Comparison of ENCODE assay signal across 13 mouse cellular contexts in genomic region chr2:162528911-162529310, GRCm38 (mm10).
DNase-seq lines count a peak whose midpoint lies in the region; ATAC-seq and TF ChIP-seq lines count a peak whose summit lies in the region.
"Had no signal": no experiment of that assay in that cellular context is flagged by ENCODE, and none has a peak within 500 bp of the region (broad histone marks: within the 10 kb centered on the region; RNA-seq: fewer than 3 reads in every experiment).

No protein-coding gene starts in this region.

- no peak for DNase-seq in heart, adult 2 months
- DNase-seq in heart, postnatal 25 days (ENCODE audit: low spot score): no peak
- peak; percentile 8 for DNase-seq in liver, adult 2 months (ENCODE audit: extremely low read depth, low read depth, low spot score)
- peak; percentile 42 for DNase-seq in ZHBTc4 (ENCODE audit: low read depth, low spot score)
- DNase-seq in retina, embryonic 14.5 days (ENCODE audit: low spot score): peak; percentile 12
- DNase-seq: cerebellum, adult 11-12 months; gastrocnemius, postnatal 36 days; layer of hippocampus, postnatal 36 days; right cerebral cortex, adult 18-20 months had no signal

- H3K4me3 ChIP-seq in heart, adult 2 months: no peak overlapping the region
- H3K4me3 ChIP-seq in liver, adult 2 months (ENCODE audit: insufficient read depth, low read depth, low read length): no peak overlapping the region
- H3K4me3 ChIP-seq in liver, embryonic 12.5 days: no peak overlapping the region

- TF ChIP-seq EP300 in heart, adult 2 months (IDR thresholded peaks at IDR 0.05; ENCODE audit: insufficient read depth, low read depth, low read length): no peak

- 88% methylated on average over 3 of the region's 3 CpGs for WGBS in heart, adult 2 months
- 78% methylated on average over 3 of the region's 3 CpGs for WGBS in liver, adult 2 months
- 79% methylated on average over 3 of the region's 3 CpGs for WGBS in liver, embryonic 12.5 days (ENCODE audit: insufficient replicate concordance)

- no peak for ATAC-seq in liver, embryonic 12.5 days
- ATAC-seq in frontal cortex, adult (ENCODE audit: low TSS enrichment): no peak
- ATAC-seq: hindbrain, embryonic 16.5 days had no signal

- H3K27me3 ChIP-seq in heart, adult 2 months (ENCODE audit: control insufficient read depth, insufficient read depth, low read length): no peaks in the 10 kb centered on the region
- H3K27me3 ChIP-seq in liver, adult 2 months (ENCODE audit: control insufficient read depth, insufficient read depth, low read length): no peaks in the 10 kb centered on the region
- no peaks in the 10 kb centered on the region for H3K27me3 ChIP-seq in liver, embryonic 12.5 days (replicated peaks)

- TF ChIP-seq CTCF in heart, adult 2 months (IDR thresholded peaks at IDR 0.05): peak; percentile 41
- 0 out of 2 replicates have a peak, but pooled peaks have one; percentile 11 for TF ChIP-seq CTCF in liver, adult 2 months (IDR thresholded peaks at IDR 0.05; ENCODE audit: low read depth, low read length)

- H3K9ac ChIP-seq in heart, adult 2 months (ENCODE audit: low read depth, low read length): no peak overlapping the region
- no peak overlapping the region for H3K9ac ChIP-seq in liver, adult 2 months (ENCODE audit: low read depth, low read length)
- no peak overlapping the region for H3K9ac ChIP-seq in liver, embryonic 12.5 days

- H3K4me2 ChIP-seq in liver, embryonic 12.5 days: no peak overlapping the region

- no peaks in the 10 kb centered on the region for H3K79me2 ChIP-seq in heart, adult 2 months (replicated peaks; ENCODE audit: control insufficient read depth, insufficient read depth, low read length)
- no peaks in the 10 kb centered on the region for H3K79me2 ChIP-seq in liver, adult 2 months (ENCODE audit: control insufficient read depth, insufficient read depth, low read length)

- TF ChIP-seq POLR2A in heart, adult 2 months (IDR thresholded peaks at IDR 0.05; ENCODE audit: insufficient read depth, low read depth, low read length): no peak
- TF ChIP-seq POLR2A in liver, adult 2 months (IDR thresholded peaks at IDR 0.05; ENCODE audit: extremely low read depth, insufficient read depth, low read length): no peak

- no peaks in the 10 kb centered on the region for H3K4me1 ChIP-seq in heart, adult 2 months (ENCODE audit: control insufficient read depth, insufficient read depth, low read length)
- no peaks in the 10 kb centered on the region for H3K4me1 ChIP-seq in liver, adult 2 months (ENCODE audit: control insufficient read depth, insufficient read depth, low read length)
- no peaks in the 10 kb centered on the region for H3K4me1 ChIP-seq in liver, embryonic 12.5 days

- H3K36me3 ChIP-seq in heart, adult 2 months (ENCODE audit: control insufficient read depth, insufficient read depth, low read length): no peaks in the 10 kb centered on the region
- no peaks in the 10 kb centered on the region for H3K36me3 ChIP-seq in liver, adult 2 months (ENCODE audit: control insufficient read depth, insufficient read depth, low read length)
- H3K36me3 ChIP-seq in liver, embryonic 12.5 days: no peaks in the 10 kb centered on the region

- no peak overlapping the region for H3K27ac ChIP-seq in heart, adult 2 months
- no peak overlapping the region for H3K27ac ChIP-seq in liver, adult 2 months (replicated peaks; ENCODE audit: insufficient read depth, low read depth, low read length)
- H3K27ac ChIP-seq in liver, embryonic 12.5 days: no peak overlapping the region
- H3K27ac ChIP-seq: macrophage had no signal

- H3K9me3 ChIP-seq in liver, embryonic 12.5 days (replicated peaks): 0 out of 2 replicates have a peak, but pooled peaks cover 20% of the 10 kb centered on the region

- intact Hi-C loops in heart, adult 2 months (cut with DNase I): loop anchor here (5.0 kb wide), 1 partner anchor 128 kb away; no protein-coding TSS in a partner anchor
- intact Hi-C loops in heart, postnatal 25 days (cut with DNase I): no loop called here

Comparison
In these comparisons a context has a peak if more than half of its experiments do, and no peak if none do; other contexts are left out.
1. DNase-seq: peak in liver, adult 2 months (single experiment), ZHBTc4 (single experiment) and retina, embryonic 14.5 days (single experiment); none in heart, adult 2 months (0 of 2) and heart, postnatal 25 days (single experiment).